Mouse (Mus musculus) neural tube, embryonic 10.5 days (tissue): ENCODE results near the gene 1700067K01Rik.

Source experiments
- DNase-seq: peaks from one replicate; pipeline ENCODE4 v3.0.0-alpha.2; 2017; ENCODE audit warnings: low spot score; ENCODE audit errors: extremely low spot score

Gene 1700067K01Rik

GRCm38 (mm10) chr8:84001281-84002000 lies at the start of gene 1700067K01Rik:
1700067K01Rik (plus strand) TSS chr8:84001502.
- peak; percentile 41 for DNase-seq

DNA sequence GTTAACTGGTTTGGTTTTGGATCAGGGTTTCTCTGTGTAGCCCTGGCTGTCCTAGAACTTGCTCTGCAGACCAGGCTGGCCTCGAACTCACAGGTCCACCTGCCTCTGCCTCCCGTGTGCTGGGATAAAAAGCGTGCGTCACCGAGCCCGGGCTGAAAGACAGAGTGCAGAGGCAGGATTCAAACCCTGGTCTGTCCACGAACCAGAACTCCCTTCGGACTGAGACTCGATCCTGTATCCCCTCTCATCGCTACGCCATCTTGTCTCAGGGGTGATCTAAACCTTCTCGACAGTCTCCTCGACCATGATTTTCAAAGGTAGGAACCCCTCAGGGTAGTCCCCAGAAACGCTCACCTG lies 46.6 kb upstream of the 1700067K01Rik start:
- DNase-seq = no peak

GRCm38 (mm10) chr8:83955106-83955957 lies 46.0 kb upstream of the 1700067K01Rik start, which contains the start of the genes Gm10644 and Asf1b:
Gm10644 (minus strand) TSS chr8:83955205.
Asf1b (plus strand) TSS chr8:83955507.
- peak; percentile 97 for DNase-seq

DNA sequence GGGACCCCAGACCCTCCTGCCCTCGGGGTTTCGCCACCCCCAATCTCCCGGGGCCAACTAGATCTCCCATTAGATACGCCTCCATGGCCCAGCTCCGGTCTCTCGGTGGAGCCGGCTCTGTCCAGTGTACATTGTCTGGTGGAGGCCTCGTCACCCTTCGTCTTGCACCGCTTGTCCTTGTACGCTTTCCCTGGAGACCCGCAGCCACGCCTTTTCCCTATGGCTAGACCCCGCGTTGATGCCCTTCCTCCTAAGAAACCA lies 45.4 kb upstream of the 1700067K01Rik start:
- no peak for DNase-seq

- DNase-seq = no peak
Measured at GRCm38 (mm10) chr8:83956789-83957188, 44.5 kb upstream of the 1700067K01Rik start.

- DNase-seq = no peak
Measured at GRCm38 (mm10) chr8:83964015-83964765, 37.1 kb upstream of the 1700067K01Rik start.

DNA sequence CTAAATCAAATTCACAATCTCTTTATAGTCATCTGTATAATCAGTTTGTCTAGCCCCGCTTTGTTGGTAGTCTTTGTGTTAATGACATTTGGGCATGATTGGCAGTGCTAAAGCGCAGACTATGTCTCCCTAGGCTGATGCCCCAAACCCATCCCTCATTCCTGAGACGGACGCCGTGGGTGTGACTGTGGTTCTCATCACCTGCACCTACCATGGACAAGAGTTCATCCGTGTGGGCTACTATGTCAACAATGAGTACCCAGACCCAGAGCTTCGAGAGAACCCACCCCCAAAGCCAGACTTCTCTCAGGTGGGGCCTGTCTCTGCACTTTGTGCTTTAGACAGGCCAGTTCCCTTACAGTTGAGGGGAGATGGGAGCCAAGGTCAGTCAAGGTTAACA lies 33.6 kb upstream of the 1700067K01Rik start:
- DNase-seq = no peak

DNA sequence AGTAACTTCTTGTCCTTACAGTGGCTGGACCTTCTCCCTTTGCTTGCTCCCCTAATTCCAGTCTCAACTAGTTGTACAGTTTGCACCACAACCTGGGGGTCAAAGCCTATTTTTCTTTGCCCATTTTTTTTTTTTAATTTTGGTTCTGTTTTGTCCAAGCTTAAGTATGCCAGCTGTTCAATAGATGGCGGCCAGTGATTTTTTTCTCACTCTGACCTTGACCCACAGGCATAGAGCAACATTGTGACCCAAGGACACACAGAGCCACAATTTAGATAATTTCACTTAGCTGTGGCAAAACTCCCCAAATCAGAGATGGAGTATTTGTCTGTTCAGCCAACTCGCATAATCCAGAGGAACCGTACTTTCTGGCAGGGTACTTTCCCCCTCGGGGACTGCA lies 30.2 kb upstream of the 1700067K01Rik start:
- no peak for DNase-seq

DNA sequence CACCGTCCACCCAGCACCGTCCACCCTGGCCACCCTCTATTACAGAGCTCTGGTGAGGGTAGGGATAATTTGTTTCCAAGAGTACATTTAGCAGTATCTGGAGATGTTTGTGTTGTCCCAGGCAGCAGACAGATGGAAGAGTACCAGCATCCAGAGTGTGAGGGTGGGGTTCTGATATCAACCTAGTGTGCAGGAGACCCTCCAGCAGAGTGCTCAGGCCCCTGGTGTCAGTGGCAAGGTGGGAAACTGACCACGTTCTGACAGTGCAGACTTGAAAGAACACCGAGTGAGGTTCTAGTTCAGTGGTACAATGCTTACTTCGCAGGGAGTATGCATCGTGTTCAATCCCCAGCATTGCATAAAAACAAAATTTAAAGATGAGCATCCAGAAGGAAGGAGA lies 29.6 kb upstream of the 1700067K01Rik start:
- no peak for DNase-seq

GRCm38 (mm10) chr8:83972150-83973120 lies 28.9 kb upstream of the 1700067K01Rik start, which contains the start of gene Prkaca:
Prkaca (plus strand) TSS chr8:83972993.
- peak; percentile 97 for DNase-seq

- DNase-seq = no peak
Measured at GRCm38 (mm10) chr8:83973161-83974031, 27.9 kb upstream of the 1700067K01Rik start.

DNA sequence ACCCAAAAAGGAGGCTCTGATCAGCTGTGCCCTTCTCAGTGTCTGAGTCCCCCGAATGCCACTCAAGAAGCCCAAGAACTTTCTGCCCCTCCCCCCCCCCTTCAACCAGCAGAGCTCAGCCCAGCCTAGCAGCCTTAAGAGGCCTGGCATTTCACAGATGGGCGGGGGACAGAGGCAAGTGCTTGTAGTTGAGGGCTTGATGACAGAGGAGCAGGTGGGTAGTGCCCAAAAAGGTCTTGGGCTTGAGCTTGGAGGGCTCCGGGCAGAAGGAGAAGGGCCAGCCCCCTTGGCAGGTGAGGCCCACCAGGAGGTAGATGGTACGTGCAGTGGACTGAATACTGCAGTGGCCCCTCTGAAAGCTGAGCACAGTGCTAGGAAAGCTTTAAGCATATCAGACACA lies 26.8 kb upstream of the 1700067K01Rik start:
- no peak for DNase-seq

DNA sequence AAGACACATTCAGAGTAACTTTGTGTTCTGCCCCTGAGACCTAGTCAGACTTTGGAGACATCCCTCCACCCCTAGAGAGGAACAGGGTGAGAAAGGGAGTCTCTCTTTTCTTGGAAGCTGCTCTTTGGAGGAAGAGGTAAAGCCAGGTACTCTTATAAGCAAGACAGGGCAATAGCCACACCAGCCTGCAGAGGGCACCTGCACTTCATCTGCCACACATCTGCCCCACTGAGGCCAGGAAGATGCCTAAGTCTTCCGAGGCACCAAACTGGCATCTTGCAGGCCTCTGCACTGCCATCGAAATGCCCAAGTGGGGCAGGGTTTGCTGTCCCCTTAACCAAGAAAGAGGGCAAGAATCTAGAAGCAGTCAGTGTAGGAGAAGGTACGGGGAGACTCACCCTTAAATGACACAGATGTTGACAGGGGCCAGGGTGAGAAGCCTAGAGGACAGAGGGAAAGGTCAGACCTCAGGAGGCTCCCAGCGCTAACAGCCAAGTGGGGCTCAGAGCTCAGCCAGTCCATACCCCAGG lies 25.1 kb upstream of the 1700067K01Rik start:
- no peak for DNase-seq

GRCm38 (mm10) chr8:83976779-83977350 lies 24.4 kb upstream of the 1700067K01Rik start:
- DNase-seq = no peak

- no peak for DNase-seq
Measured at GRCm38 (mm10) chr8:83977646-83978045, 23.7 kb upstream of the 1700067K01Rik start.

- DNase-seq = no peak
Measured at GRCm38 (mm10) chr8:83978200-83978599, 23.1 kb upstream of the 1700067K01Rik start.

DNA sequence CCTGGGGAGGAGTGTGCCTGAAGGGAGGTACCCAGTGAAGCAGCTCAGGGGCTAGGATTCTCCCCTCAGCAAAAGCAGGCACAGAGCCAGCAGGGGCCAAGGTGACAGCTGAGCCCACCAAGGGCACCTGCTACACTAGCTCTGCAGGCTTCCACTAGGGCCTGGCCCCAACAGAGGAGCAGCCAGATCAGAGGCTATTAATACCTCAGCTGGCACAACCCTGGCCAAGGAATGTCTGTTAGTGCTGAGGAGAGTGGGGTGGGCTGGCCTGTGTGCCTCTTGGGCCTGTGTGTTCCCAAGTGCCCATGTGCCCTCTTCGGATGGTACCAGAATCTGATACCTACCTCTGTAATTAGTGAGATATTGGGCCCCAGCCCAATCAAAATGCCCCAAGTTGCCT lies 21.1 kb upstream of the 1700067K01Rik start:
- no peak for DNase-seq

GRCm38 (mm10) chr8:83980845-83981244 lies 20.5 kb upstream of the 1700067K01Rik start:
- DNase-seq = no peak

DNA sequence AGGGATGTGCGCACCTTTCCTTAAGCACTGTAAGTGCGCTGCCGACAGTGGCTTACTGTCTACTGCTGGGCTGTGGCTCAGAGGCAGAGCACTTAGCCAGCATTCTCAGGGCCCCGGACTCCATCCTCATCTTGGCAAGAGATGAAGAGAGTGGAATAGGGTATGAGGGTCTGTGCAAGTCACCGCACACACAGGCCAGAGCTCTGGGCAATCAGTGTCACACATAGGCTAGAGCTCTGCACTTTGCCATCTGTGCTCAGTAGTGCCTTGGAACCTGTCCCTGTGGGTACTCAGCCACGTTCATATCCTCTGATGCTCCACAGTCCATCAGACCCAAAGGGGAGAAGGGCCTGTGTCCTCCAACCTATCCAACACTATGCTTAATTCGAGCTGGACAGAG lies 19.8 kb upstream of the 1700067K01Rik start:
- DNase-seq = no peak
